Comparison of ENCODE assay signal across 8 mouse cellular contexts in genomic region chr4:137783541-137784191, GRCm38 (mm10). TPM values are rescaled to one million over a fixed set of nuclear protein-coding genes. Genes with fewer than 3 reads are reported as not detected.
DNase-seq lines count a peak whose midpoint lies in the region; ATAC-seq lines count a peak whose summit lies in the region.

No protein-coding gene starts in this region.

- H3K9me3 ChIP-seq in hindbrain, embryonic 10.5 days = no peaks in the 10 kb centered on the region
- no peaks in the 10 kb centered on the region for H3K9me3 ChIP-seq in hindbrain, embryonic 12.5 days (replicated peaks)
- H3K9me3 ChIP-seq in hindbrain, embryonic 16.5 days (ENCODE audit: control insufficient read depth, low read length) = no peaks in the 10 kb centered on the region
- no peaks in the 10 kb centered on the region for H3K9me3 ChIP-seq in limb, embryonic 10.5 days (replicated peaks)

- H3K27ac ChIP-seq in hindbrain, embryonic 10.5 days = peak overlapping the region; percentile 57
- no peak overlapping the region for H3K27ac ChIP-seq in hindbrain, embryonic 12.5 days
- H3K27ac ChIP-seq in hindbrain, embryonic 16.5 days (ENCODE audit: low read depth, low read length) = peak overlapping the region; percentile 51; the same call in 1 of the 2 replicates
- H3K27ac ChIP-seq in limb, embryonic 10.5 days = peak overlapping the region; percentile 50

- H3K36me3 ChIP-seq in hindbrain, embryonic 10.5 days = no peaks in the 10 kb centered on the region
- H3K36me3 ChIP-seq in hindbrain, embryonic 12.5 days = no peaks in the 10 kb centered on the region
- H3K36me3 ChIP-seq in hindbrain, embryonic 16.5 days (ENCODE audit: control insufficient read depth, insufficient read depth, low read length) = no peaks in the 10 kb centered on the region
- H3K36me3 ChIP-seq in limb, embryonic 10.5 days = no peaks in the 10 kb centered on the region

- H3K4me1 ChIP-seq in hindbrain, embryonic 10.5 days (replicated peaks) = peaks cover 44% of the 10 kb centered on the region
- peaks cover 15% of the 10 kb centered on the region for H3K4me1 ChIP-seq in hindbrain, embryonic 12.5 days
- H3K4me1 ChIP-seq in hindbrain, embryonic 16.5 days (ENCODE audit: control insufficient read depth, insufficient read depth, low read depth, low read length) = peaks cover 10% of the 10 kb centered on the region
- H3K4me1 ChIP-seq in limb, embryonic 10.5 days = peaks cover 23% of the 10 kb centered on the region

- 45% methylated on average over 9 of the region's 9 CpGs for WGBS in hindbrain, embryonic 10.5 days
- WGBS in hindbrain, embryonic 12.5 days = 34% methylated on average over 9 of the region's 9 CpGs
- WGBS in hindbrain, embryonic 16.5 days = 28% methylated on average over 9 of the region's 9 CpGs
- WGBS in limb, embryonic 10.5 days = 45% methylated on average over 9 of the region's 9 CpGs

- no peak for DNase-seq in hindbrain, embryonic 10.5 days (ENCODE audit: low spot score)
- DNase-seq in brain, adult 2 months (ENCODE audit: low read depth, low spot score) = peak; percentile 48
- peak; percentile 14 to 32 for DNase-seq in frontal cortex, adult 2 months (ENCODE audit: extremely low spot score in 1 of 2, low spot score in 1 of 2)
- DNase-seq in limb, embryonic 10.5 days (ENCODE audit: low spot score) = no peak
- no peak for DNase-seq in spleen, postnatal 4 days (ENCODE audit: low spot score in 2 of 2)
- no peak for DNase-seq in natural killer cell, adult 2 months (ENCODE audit: low spot score in 2 of 2)

- no peak overlapping the region for H3K4me2 ChIP-seq in hindbrain, embryonic 12.5 days (replicated peaks)
- H3K4me2 ChIP-seq in hindbrain, embryonic 16.5 days (ENCODE audit: low read length) = no peak overlapping the region

- H3K27me3 ChIP-seq in hindbrain, embryonic 10.5 days (ENCODE audit: insufficient read depth, poor library complexity, severe bottlenecking) = no peaks in the 10 kb centered on the region
- H3K27me3 ChIP-seq in hindbrain, embryonic 12.5 days = no peaks in the 10 kb centered on the region
- H3K27me3 ChIP-seq in hindbrain, embryonic 16.5 days (replicated peaks; ENCODE audit: control insufficient read depth, insufficient read depth, low read length) = no peaks in the 10 kb centered on the region; the same call in 1 of the 2 replicates
- H3K27me3 ChIP-seq in limb, embryonic 10.5 days (ENCODE audit: low read depth, poor library complexity, severe bottlenecking) = no peaks in the 10 kb centered on the region

- no peak for ATAC-seq in hindbrain, embryonic 12.5 days (ENCODE audit: low FRiP score)
- ATAC-seq in hindbrain, embryonic 16.5 days = peak; percentile 85

- no peak overlapping the region for H3K9ac ChIP-seq in hindbrain, embryonic 12.5 days
- H3K9ac ChIP-seq in hindbrain, embryonic 16.5 days (ENCODE audit: low read depth, low read length) = no peak overlapping the region

- H3K4me3 ChIP-seq in hindbrain, embryonic 10.5 days = no peak overlapping the region
- no peak overlapping the region for H3K4me3 ChIP-seq in hindbrain, embryonic 12.5 days
- no peak overlapping the region for H3K4me3 ChIP-seq in hindbrain, embryonic 16.5 days (ENCODE audit: low read length)
- no peak overlapping the region for H3K4me3 ChIP-seq in limb, embryonic 10.5 days

RNA-seq across cellular contexts. Expression of gene Alpl, which starts 12.5 kb away (rescaled TPM):
- 23.4 and 26.1 TPM in 2 replicates for polyA plus RNA-seq in hindbrain, embryonic 10.5 days (2016; fragmentation: Nextera tagmentation; extraction: Ambion mirVana)
- 13.6 and 15.9 TPM in 2 replicates for polyA plus RNA-seq in hindbrain, embryonic 12.5 days (2016; fragmentation: Nextera tagmentation; extraction: Ambion mirVana)
- 12.3 and 13.5 TPM in 2 replicates for polyA plus RNA-seq in frontal cortex, adult 2 months (2012; rRNA removed)
- polyA plus RNA-seq in hindbrain, embryonic 16.5 days (2015; fragmentation: Nextera tagmentation; extraction: Ambion mirVana) = 16.9 and 18.0 TPM in 2 replicates
- polyA plus RNA-seq in limb, embryonic 10.5 days (2016; fragmentation: Nextera tagmentation; extraction: Ambion mirVana) = 5.1 and 7.9 TPM in 2 replicates

Comparison
In these comparisons a context has a peak if more than half of its experiments do, and no peak if none do; other contexts are left out.
1. DNase-seq: peak in brain, adult 2 months (single experiment) and frontal cortex, adult 2 months (2 of 2); none in hindbrain, embryonic 10.5 days (single experiment), limb, embryonic 10.5 days (single experiment), spleen, postnatal 4 days (0 of 2) and natural killer cell, adult 2 months (0 of 2).